Mouse (Mus musculus): ENCODE measurements around the gene Gm42674.

- TF ChIP-seq CTCF (IDR thresholded peaks at IDR 0.05; ENCODE audit: low read depth, low read length) (no peak), POLR2A (IDR thresholded peaks at IDR 0.05; ENCODE audit: extremely low read depth, insufficient read depth, low read length) (no peak)
These were observed 26.4 kb upstream of the Gm42674 start for GRCm38 (mm10) chr3:90575320-90575719.

Measured in liver, adult 2 months (tissue).